Mouse (Mus musculus): ENCODE measurements around the gene Fbxl20.
A peak's percentile ranks its signal among the peaks of the same experiment; 100 is the strongest.

The Fbxl20 gene

DNA sequence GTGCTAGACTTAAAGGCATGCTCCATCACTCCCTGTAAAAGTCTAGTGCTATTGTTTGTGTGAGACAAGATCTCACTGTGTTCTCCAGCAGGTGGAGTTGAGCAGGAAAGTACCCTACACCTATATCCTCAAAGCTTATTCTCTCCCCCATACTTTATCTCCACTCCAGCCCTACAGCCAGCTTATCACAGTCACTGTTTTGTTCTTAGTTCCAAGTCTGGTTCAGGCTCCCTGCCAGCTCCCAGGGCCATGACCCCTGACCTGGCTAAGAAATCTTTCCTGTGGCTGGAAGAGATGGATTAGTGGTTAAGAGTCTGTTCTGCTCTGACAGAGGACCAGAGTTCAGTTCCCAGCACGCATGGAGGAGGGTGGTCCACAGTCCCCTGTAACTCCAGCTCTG lies 103.7 kb downstream of the Fbxl20 start:
- DNase-seq: no peak

DNA sequence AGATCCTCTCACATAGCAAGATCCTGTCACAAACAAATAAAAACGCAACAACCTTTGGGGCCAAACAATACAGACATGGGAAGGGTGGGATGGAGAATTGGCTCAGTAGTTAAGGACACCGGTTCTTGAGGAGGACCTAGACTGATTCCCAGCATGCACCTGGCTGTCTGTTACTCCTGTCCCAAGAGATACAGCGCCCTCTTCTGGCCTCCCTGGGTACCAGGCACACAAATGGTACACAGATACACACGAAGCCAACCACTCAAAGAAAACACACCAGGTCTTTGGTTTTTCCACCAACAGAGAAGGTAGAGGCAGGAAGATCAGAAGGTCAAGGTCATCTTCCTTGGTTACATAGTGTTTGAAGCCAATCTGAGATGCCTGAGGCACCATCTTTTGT lies 104.6 kb downstream of the Fbxl20 start:
- DNase-seq: no peak

DNA sequence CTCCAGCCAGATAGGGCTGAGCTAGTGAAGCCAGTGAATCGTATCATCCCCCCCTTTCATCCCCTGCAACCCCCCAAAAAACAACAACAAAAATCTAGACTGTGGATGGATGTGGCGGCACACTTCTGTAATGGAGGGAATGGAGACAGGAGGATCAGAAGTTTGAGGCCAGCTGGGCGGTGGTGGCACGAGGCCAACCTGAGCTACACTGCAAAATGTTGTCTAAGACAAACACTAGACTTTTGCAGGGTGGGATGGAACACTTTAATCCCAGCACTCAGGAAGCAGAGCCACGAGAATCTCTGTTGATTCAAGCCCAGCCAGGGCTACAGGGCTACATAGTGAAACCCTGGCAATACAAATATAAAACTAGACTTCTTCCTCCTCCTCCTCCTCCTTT lies 106.1 kb downstream of the Fbxl20 start:
- no peak for DNase-seq

DNA sequence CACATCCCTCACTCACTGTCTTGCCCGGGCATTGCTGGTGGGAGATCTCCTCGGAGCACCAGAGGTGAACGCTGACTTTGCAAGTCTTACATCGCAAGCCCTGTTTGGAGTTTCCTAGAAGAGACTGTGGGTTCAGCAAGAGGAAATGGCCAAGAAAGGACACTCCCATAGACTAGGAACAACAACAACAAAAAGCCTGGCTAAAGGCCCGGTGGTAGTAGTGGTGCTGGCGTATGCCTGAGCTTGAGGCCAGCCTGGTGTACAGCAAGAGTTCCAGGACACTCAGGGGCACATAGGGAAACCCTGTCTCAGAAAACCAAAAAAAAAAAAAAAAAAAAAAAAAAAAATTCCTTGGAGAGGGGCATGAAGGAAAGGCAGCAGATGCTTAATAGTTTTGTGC lies 107.5 kb downstream of the Fbxl20 start:
- peak; percentile 51 to 56 for DNase-seq

DNA sequence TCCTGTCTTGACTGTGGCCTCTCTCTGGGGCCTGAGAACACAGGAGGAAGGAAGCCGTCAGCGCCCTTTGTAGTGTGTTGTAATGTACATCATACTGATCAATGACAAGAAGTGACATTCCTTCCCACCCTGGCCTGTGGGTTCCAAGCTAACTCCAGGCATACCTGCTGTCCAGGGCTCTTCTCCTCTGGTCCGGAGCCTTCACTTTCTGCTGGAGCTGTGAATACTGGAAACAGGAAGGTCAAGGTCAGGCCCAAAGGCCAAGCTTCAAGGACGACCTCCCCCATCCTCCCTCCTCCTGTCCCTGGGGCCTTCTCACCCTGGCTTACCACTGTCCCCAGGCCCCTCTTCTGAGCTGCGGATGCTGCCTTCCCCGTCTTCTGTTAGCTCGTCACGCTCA lies 109.2 kb downstream of the Fbxl20 start:
- DNase-seq: no peak

DNA sequence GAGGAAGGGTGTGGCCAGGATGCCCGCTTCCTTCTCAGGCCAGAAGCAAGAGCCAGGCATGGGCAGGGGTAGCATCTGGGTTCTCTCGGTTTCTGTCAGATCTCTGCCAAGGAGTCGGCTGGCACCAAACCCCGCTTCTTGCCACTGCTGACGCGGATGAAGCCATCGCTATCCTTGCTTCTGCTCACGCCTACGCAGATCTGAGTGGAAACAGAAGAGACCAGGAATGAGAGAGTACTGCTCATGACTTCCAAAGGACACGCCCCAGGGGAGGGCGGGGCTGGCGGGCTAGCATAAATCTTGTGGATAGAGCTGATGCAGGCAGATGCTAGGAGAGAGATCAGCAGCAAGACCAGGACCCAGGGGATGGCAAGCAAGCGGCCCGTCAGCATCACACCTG lies 112.3 kb downstream of the Fbxl20 start:
- no peak for DNase-seq

DNA sequence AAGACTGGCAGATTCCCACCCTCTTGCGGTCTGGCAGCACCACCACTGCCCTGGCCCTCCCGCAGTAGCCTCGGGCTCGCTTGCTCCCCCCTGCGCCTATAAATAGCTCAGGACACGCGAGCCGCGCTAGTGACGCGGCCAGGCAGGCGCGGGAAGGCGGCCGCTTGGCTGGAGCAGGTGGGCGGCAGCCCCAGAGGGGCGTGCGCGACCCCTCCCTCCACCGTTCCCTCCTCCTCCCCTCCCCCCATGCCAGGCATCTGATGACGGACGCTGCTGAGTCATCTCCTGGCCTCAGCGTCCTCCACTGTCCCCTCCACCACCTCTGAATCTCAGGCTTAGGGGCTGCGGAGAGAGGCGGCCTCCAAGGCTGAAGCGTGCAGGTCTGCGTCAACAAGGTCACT lies 114.2 kb downstream of the Fbxl20 start:
- no peak for DNase-seq

DNA sequence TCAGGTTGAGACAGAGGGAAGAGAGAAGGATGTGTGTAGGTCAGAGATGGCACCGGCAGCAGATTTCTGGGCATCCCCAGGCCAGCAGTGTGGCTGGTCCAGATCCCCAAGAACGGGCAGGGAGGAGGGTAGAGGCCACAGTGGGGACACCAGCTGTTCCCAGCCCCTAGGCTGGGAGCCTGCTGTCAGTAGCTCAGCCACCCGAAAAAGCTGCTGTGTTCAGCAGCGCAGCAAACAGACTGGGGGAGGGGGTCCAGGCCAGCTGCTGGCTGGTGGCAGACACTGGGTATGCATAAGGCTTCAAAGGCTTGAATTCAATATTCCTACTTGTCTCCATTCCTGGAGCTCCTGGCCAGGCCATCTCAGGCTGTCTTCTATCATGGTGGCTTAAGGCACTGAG lies 115.4 kb downstream of the Fbxl20 start:
- DNase-seq: no peak

DNA sequence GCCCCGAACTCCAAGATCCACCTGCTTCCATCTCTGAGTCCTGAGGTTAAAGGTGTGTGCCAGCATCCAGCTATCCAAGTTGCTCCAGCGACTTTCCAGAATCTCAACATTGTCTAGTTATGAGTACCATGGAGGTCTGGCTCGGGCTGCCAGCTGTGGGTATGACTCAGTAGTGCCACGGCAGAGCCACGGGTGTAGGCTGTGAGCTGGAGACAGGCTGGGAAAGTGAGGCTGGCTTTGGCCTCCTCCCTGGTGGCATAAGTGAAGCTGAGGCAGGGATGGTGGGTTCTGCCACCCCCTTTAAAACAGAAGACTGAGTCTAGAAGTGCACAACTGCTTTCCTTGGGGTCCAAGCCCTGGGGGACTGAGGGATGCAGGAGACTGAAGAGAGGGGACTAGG lies 116.1 kb downstream of the Fbxl20 start:
- no peak for DNase-seq

Measured in kidney, postnatal 25 days (tissue).